Mouse (Mus musculus) lung, postnatal 0 days (tissue): Measurements from ENCODE around the gene Trh. TPM values are rescaled to one million over a fixed set of nuclear protein-coding genes. Genes with fewer than 3 reads are reported as not detected.

ENCODE experiments used
- ATAC-seq: fragments of 200-750 bp; cut with Nextera tagmentation; 2 replicates; pipeline ENCODE4 v1.8.0; 2017; ENCODE audit warnings: moderate library complexity
- DNase-seq: peaks from one replicate; pipeline ENCODE4 v3.0.0-alpha.2; 2016; ENCODE audit warnings: low spot score
- H3K27ac ChIP-seq: fragments of 300-500 bp; sonication (generic); 2 replicates; pipeline ENCODE4 v1.5.1; 2014; ENCODE audit warnings: antibody characterized with exemption, mild to moderate bottlenecking, low read length, mixed read lengths
- H3K27me3 ChIP-seq: fragments of 300-500 bp; sonication (generic); replicated peaks from 2 replicates; pipeline ENCODE4 v1.6.1; 2014; ENCODE audit warnings: low read length, mixed read lengths; ENCODE audit not compliant: insufficient read depth
- H3K36me3 ChIP-seq: fragments of 300-500 bp; sonication (generic); 2 replicates; pipeline ENCODE4 v1.6.1; 2014; ENCODE audit warnings: low read length, mixed read lengths; ENCODE audit not compliant: insufficient read depth
- H3K4me1 ChIP-seq: fragments of 300-500 bp; sonication (generic); 2 replicates; pipeline ENCODE4 v1.6.1; 2014; ENCODE audit warnings: antibody characterized with exemption, low read depth, low read length, mixed read lengths; ENCODE audit not compliant: insufficient read depth
- H3K4me2 ChIP-seq: fragments of 300-500 bp; sonication (generic); replicated peaks from 2 replicates; pipeline ENCODE4 v1.6.1; 2014; ENCODE audit warnings: low read depth, mild to moderate bottlenecking, low read length, moderate library complexity, mixed read lengths
- H3K4me3 ChIP-seq: fragments of 300-500 bp; sonication (generic); 2 replicates; pipeline ENCODE4 v1.5.1; 2014; ENCODE audit warnings: low read depth, low read length
- H3K9ac ChIP-seq: fragments of 300-500 bp; sonication (generic); replicated peaks from 2 replicates; pipeline ENCODE4 v1.6.1; 2014; ENCODE audit warnings: low read depth, mild to moderate bottlenecking
- H3K9me3 ChIP-seq: fragments of 300-500 bp; sonication (generic); 2 replicates; pipeline ENCODE4 v1.6.1; 2016; ENCODE audit warnings: low read length, mixed read lengths
- CTCF ChIP-seq: IDR thresholded peaks from 2 replicates; pipeline ENCODE4 v1.5.1; 2016; ENCODE audit warnings: antibody characterized with exemption, mild to moderate bottlenecking
- EP300 ChIP-seq: IDR thresholded peaks from 2 replicates; pipeline ENCODE4 v1.6.1; 2016; ENCODE audit warnings: antibody characterized with exemption, mild to moderate bottlenecking, control low read depth
- WGBS: fragments of 180-500 bp; shearing (Covaris S2); extraction: QIAGEN DNeasy Blood & Tissue Kit; methylation state at CpG from one replicate; pipeline ENCODE4 v1.1.7; 2014; 5-methylcytosine and 5-hydroxymethylcytosine counted together
- polyA plus RNA-seq: library from polyadenylated mRNA; unstranded; fragments of >200 nt; fragmentation: Nextera tagmentation; extraction: Ambion mirVana; gene quantifications from 2 replicates; pipeline ENCODE4 v1.2.1, GENCODE M21; 2015

The Trh gene
- polyA plus RNA-seq, 1 experiment from 2014 or later = 0.47 TPM

DNA sequence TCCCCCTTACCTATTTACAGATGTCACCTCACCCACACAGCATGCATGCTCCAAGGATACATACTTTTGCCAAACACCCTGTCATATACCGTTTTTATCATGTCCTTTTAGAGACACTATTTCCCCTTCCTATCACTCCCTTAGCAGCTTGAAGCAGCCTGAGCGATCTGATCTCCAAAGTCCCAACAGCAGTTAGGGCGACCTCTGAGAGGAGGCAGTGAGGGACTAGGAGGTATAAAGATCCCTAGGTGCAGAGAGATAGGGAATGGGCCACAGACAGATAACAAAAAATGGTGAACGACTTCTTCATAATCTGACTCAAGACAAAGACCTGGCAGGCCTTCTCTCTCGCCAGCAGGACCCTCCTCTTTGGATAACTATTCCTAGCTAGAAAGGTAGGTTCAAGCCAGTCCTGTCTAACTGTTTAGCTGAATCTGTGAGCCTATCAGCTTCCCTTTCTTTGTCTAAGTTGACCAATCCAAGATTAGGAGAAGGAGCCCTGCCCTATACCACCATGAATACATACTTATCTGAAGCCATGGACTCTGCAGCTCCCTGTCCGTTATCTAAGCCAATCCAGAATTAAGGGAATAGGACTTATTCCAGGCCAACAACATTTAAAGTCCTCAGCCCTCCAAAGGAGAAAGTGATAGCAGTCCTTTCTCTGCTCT lies 29.3 kb upstream of the Trh start:
- Histone ChIP-seq H3K9ac (no peak overlapping the region), H3K9me3 (no peaks in the 10 kb centered on the region), H3K27ac (no peak overlapping the region), H3K4me3 (no peak overlapping the region), H3K4me2 (no peak overlapping the region), H3K4me1 (no peaks in the 10 kb centered on the region), H3K36me3 (no peaks in the 10 kb centered on the region), H3K27me3 (no peaks in the 10 kb centered on the region)
- ATAC-seq = no peak
- DNase-seq = no peak
- TF ChIP-seq EP300 (no peak), CTCF (no peak)
- 70% methylated on average over 6 of the region's 6 CpGs for WGBS

DNA sequence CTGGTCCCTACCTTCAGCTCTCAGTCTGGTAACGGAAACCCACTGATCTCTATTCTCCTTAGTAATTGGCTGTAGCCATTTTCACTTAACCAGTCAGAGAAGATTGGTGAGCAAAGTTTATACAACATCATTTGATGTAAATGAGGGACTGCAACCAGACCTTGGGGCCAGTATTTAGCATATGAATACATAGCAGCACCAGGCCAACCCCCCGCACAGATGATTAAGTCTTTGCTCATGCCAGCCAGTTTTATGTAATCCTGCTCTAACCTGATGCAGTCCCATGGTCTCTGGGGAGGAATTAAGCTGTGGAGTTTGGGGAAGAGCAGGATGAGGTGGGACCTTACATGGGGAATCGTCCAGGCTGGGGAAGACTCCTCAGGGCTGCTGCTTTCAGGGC lies 28.2 kb upstream of the Trh start:
- no peak overlapping the region for H3K9ac ChIP-seq
- ATAC-seq (no peak), DNase-seq (no peak)
- 71% methylated on average over 3 of the region's 3 CpGs for WGBS
- H3K9me3 ChIP-seq = no peaks in the 10 kb centered on the region
- no peak overlapping the region for H3K27ac ChIP-seq
- H3K4me2 ChIP-seq = no peak overlapping the region
- H3K27me3 ChIP-seq = no peaks in the 10 kb centered on the region
- no peaks in the 10 kb centered on the region for H3K4me1 ChIP-seq
- no peaks in the 10 kb centered on the region for H3K36me3 ChIP-seq
- TF ChIP-seq CTCF = no peak
- no peak for TF ChIP-seq EP300
- no peak overlapping the region for H3K4me3 ChIP-seq

DNA sequence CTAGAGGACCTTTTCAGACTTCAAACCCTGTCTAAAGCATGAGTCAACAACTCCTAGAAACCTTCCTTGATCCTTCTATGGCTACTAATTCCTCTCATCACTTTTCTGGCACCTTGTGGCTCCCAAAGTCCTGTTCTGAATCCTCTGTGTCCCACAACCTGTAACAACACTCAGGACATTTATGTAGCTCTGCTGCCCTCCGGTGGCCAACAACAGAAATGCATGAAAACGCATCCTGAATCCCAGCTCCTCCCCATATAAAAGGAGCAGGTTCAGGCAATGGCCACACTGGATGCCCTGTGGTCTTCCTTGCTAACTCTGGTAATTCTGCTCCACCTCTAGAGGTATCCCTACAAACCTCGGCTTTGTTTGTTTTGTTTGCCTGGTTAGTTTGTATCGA lies 24.6 kb upstream of the Trh start:
- Histone ChIP-seq H3K4me2 (no peak overlapping the region), H3K4me3 (no peak overlapping the region), H3K9ac (no peak overlapping the region), H3K27ac (no peak overlapping the region), H3K36me3 (no peaks in the 10 kb centered on the region), H3K9me3 (no peaks in the 10 kb centered on the region), H3K27me3 (no peaks in the 10 kb centered on the region), H3K4me1 (no peaks in the 10 kb centered on the region)
- DNase-seq (peak; percentile 77), ATAC-seq (peak; percentile 47; the same call in 1 of the 2 replicates)
- peak; percentile 91 for TF ChIP-seq CTCF
- no peak for TF ChIP-seq EP300
- 9% methylated on average over 4 of the region's 4 CpGs for WGBS

DNA sequence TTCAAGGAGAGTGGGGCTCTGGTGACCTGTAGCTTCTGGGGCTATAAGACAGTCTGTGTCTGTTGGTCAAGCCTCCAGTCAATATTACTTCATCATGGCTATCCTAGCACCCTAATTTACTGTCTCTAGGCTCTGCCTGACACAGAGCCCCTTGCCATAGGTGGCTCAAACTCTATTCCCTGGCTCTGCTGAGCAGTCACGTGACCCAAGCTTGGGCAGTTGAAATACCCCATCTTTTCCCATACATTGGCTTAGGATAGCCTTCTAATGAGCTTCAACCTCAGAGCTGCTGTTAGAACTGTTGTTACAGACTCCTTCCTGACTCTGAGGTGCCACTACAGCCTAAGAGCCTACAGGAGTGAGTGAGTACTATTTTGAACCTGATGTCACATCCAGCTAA lies 23.6 kb upstream of the Trh start:
- no peaks in the 10 kb centered on the region for H3K9me3 ChIP-seq
- TF ChIP-seq CTCF = no peak
- H3K4me1 ChIP-seq = no peaks in the 10 kb centered on the region
- H3K27me3 ChIP-seq = no peaks in the 10 kb centered on the region
- H3K36me3 ChIP-seq = no peaks in the 10 kb centered on the region
- no peak overlapping the region for H3K4me2 ChIP-seq
- no peak overlapping the region for H3K9ac ChIP-seq
- H3K27ac ChIP-seq = no peak overlapping the region
- no peak for DNase-seq
- H3K4me3 ChIP-seq = no peak overlapping the region
- WGBS = 43% methylated on average over 1 of the region's 1 CpGs
- no peak for ATAC-seq

DNA sequence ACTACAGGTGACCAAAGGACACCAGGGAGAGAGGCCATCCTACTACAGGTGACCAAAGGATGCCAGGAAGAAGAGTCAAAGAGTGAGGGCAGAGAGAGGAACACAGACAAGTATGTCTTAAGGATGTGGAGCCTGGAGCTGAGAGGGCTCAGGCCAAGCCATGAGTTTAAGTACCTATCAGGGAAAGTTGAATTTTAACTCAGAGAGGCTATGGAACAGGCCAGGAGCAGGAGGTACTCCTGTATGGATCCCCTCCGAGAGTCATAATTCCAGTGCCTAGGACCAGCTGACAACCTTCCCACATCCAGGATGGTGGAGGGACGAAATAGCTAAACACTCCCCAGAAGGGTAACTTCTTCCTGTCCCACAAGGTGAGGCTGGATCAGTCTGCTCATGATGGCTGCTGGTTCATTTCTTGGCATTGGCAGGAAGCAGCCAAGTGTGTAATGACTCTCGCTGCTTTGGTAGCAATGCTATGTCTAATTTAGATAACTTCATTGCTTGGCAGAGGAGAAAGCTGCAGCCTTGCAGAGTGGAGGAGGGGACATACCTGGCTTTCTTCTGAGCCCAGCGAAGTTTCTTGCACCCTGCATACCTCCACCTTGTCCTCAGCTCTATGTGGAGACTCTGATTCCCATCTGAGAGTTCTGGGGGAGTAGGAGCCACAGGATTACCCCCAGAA lies 16.9 kb upstream of the Trh start:
- H3K27me3 ChIP-seq = no peaks in the 10 kb centered on the region
- ATAC-seq (no peak), DNase-seq (no peak)
- H3K4me3 ChIP-seq = no peak overlapping the region
- TF ChIP-seq CTCF = no peak
- TF ChIP-seq EP300 = no peak
- H3K9ac ChIP-seq = no peak overlapping the region
- H3K9me3 ChIP-seq = no peaks in the 10 kb centered on the region
- H3K36me3 ChIP-seq = no peaks in the 10 kb centered on the region
- no peak overlapping the region for H3K4me2 ChIP-seq
- no peaks in the 10 kb centered on the region for H3K4me1 ChIP-seq
- WGBS = 58% methylated on average over 4 of the region's 4 CpGs
- H3K27ac ChIP-seq = no peak overlapping the region

DNA sequence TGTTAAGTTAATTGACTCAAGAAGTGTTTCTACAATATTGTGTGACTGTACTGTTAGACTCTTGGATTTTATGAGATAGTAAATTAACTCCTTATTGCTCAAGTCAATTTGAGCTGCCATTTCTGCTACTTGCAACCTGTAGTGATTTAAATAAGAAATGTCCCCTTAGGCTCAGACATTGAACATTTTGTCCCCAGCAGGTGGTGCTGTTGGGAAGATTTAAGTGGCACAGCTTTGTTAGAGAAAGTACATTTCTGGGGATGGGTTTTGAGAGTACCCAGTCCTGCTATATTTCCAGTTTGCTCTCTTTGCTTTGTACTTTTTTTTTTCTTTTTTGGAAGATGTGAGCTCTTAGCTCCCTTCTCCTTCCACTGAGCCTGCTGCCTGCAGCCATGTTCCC lies 10.9 kb upstream of the Trh start:
- no peak overlapping the region for H3K27ac ChIP-seq
- no peak for ATAC-seq
- no peak overlapping the region for H3K4me2 ChIP-seq
- H3K9me3 ChIP-seq = no peaks in the 10 kb centered on the region
- no peak overlapping the region for H3K4me3 ChIP-seq
- H3K27me3 ChIP-seq = no peaks in the 10 kb centered on the region
- H3K4me1 ChIP-seq = no peaks in the 10 kb centered on the region
- no peak for DNase-seq
- TF ChIP-seq CTCF = no peak
- TF ChIP-seq EP300 = no peak
- no peaks in the 10 kb centered on the region for H3K36me3 ChIP-seq
- no peak overlapping the region for H3K9ac ChIP-seq
